Mouse (Mus musculus) bone marrow, adult 2 months (tissue): ENCODE data around the gene Gsg1. TPM values are rescaled to one million over a fixed set of nuclear protein-coding genes. Genes with fewer than 3 reads are reported as not detected.

Experiments
- H3K27ac ChIP-seq: fragments of 200-500 bp; 2 replicates; pipeline ENCODE4 v1.5.1; 2012; ENCODE audit warnings: low read depth, mild to moderate bottlenecking, control low read depth, inconsistent platforms, low read length; ENCODE audit not compliant: control insufficient read depth, poor library complexity, insufficient read depth
- H3K4me1 ChIP-seq: fragments of 200-500 bp; 2 replicates; pipeline ENCODE4 v1.6.1; 2011; ENCODE audit warnings: low read length; ENCODE audit not compliant: control insufficient read depth, insufficient read depth
- H3K4me3 ChIP-seq: fragments of 200-500 bp; replicated peaks from 2 replicates; pipeline ENCODE3; 2011; ENCODE audit warnings: mild to moderate bottlenecking, low read depth, low read length, control low read depth; ENCODE audit not compliant: control insufficient read depth
- CTCF ChIP-seq: fragments of 200-500 bp; IDR thresholded peaks from 2 replicates; pipeline ENCODE4 v1.5.1; 2011; ENCODE audit warnings: low read length, control low read depth; ENCODE audit not compliant: control insufficient read depth, insufficient read depth
- POLR2A ChIP-seq: fragments of 200-500 bp; IDR thresholded peaks from 2 replicates; pipeline ENCODE4 v1.6.1; 2011; ENCODE audit warnings: low read depth, mild to moderate bottlenecking, control low read depth, low read length, borderline replicate concordance; ENCODE audit not compliant: control insufficient read depth
- WGBS: fragments of 180-500 bp; shearing (Covaris S2); methylation state at CpG from one replicate; pipeline ENCODE4 v1.1.7; 2018; 5-methylcytosine and 5-hydroxymethylcytosine counted together
- polyA plus RNA-seq: library from polyadenylated mRNA; stranded (reverse); fragments of >200 nt; gene quantifications from 2 replicates; pipeline ENCODE4 v1.2.4, GENCODE M21; 2011; ENCODE audit warnings: low replicate concordance; ENCODE audit not compliant: missing spikeins, insufficient read depth, insufficient read length

The Gsg1 gene
- polyA plus RNA-seq, 1 experiment = not detected

DNA sequence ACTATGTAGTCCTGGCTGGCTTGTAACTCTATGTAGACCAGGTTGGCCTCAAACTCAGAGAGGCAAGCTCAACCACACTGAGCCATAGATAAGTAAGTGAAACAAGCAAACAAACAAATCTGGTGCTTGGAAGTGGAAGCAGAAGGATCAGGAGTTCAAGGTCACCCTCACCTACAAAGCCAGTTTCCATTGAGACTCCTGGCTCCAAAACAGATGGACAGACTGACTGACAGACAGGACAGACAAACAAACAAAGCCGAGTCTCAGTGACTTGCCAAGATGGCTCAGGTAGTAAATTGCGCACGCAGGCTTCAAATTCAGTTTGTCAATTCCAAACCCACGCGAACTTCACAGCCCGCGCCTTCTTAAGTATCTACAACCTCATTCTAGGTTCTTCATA, 56.7 kb downstream of the Gsg1 start:
- peak overlapping the region; percentile 86 for H3K27ac ChIP-seq
- peak overlapping the region; percentile 76 for H3K4me3 ChIP-seq
- TF ChIP-seq CTCF = no peak
- no peak for TF ChIP-seq POLR2A
- WGBS = 15% methylated on average over 7 of the region's 7 CpGs
- no peaks in the 10 kb centered on the region for H3K4me1 ChIP-seq

DNA sequence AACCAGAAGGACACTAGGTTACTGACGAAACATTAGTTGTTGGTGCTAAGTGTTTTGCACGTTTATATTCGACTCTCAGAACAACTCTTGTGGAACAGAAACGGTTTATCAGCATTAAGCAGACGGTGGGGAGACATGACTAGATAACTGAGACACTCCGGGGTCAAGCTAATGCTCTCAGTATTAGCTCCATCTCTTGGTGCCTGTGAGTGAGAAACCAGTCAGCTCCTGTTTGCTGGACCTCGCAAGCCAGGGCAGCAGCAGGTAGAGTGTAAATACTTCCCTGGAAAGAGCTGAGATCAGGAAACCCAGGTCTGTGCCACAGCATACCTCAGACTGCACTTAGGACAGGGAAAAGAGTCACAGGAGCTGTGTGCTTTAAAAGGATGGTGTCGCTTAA, 57.4 kb downstream of the Gsg1 start:
- TF ChIP-seq POLR2A (0 out of 2 replicates have a peak, but pooled peaks have one; percentile 31), CTCF (no peak)
- WGBS = 66% methylated on average over 8 of the region's 8 CpGs
- Histone ChIP-seq H3K4me3 (peak overlapping the region; percentile 56), H3K4me1 (no peaks in the 10 kb centered on the region), H3K27ac (peak overlapping the region; percentile 86)

DNA sequence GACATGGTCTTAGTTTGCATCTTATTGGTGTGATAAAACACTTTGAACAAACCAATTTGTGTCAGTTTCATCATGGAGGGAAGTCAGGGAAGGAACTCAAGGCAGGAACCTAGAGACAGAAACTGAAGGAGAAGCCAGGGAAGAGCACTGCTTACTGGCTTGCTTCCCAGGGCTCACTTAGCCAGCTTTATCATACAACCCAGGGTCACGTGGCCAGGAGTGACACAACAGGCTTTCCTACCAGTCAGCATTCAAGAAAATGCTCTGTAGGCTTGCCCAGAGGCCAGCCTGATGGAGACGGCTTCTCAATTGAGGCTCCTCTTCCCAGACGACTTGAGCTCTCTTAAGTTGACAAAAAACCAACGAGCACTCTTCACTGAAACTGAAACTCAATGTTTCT, 59.2 kb downstream of the Gsg1 start:
- Histone ChIP-seq H3K4me1 (no peaks in the 10 kb centered on the region; the same call in 1 of the 2 replicates), H3K27ac (peak overlapping the region; percentile 59), H3K4me3 (no peak overlapping the region)
- WGBS = 61% methylated on average over 4 of the region's 4 CpGs
- no peak for TF ChIP-seq CTCF
- TF ChIP-seq POLR2A = no peak

DNA sequence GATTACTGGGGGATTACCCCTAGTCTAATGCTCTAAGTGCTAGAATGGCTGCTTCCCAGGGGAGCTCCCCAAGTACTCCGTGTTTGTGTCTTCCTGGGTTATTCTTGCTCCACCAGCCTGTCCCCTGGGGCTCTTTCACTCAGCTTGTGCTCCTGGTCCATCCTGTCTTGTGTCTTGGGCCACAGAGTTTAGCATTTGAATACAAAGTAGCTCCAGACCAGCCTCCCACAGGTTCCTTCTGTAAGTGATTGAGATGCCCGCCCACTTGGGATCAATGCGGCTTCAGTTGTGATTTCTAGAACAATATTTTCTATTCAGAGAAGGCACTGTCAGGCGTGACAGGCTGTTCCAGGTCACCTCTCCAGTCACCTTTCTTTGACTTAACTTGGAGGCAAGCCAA, 60.4 kb downstream of the Gsg1 start:
- TF ChIP-seq CTCF (no peak), POLR2A (no peak)
- no peak overlapping the region for H3K4me3 ChIP-seq
- 84% methylated on average over 4 of the region's 4 CpGs for WGBS
- no peak overlapping the region for H3K27ac ChIP-seq
- no peaks in the 10 kb centered on the region; the same call in 1 of the 2 replicates for H3K4me1 ChIP-seq

DNA sequence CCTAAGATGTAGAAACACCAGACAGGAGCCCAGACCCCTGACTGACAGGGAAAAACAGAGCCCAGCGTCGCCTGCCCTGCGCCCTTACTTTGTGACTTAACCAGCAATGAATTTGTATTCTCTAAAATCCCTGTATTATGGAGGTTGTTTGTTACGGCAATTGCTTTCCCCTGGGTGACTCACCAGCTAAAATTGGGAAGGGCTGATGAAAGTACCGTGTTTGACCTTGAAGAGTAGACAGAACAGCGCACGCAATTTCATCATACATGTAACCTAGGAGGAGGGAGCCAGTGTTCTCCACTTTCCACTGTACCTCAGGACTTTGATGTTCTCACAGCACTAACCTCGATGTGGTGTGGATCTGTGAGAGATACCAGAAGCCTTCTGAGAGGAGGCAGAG, 61.2 kb downstream of the Gsg1 start:
- Histone ChIP-seq H3K4me3 (no peak overlapping the region), H3K27ac (no peak overlapping the region), H3K4me1 (no peaks in the 10 kb centered on the region; the same call in 1 of the 2 replicates)
- WGBS = 75% methylated on average over 8 of the region's 8 CpGs
- TF ChIP-seq POLR2A (no peak), CTCF (no peak)

GRCm38 (mm10) chr6:135191906-135192305, 62.2 kb downstream of the Gsg1 start:
- 63% methylated on average over 1 of the region's 1 CpGs for WGBS

DNA sequence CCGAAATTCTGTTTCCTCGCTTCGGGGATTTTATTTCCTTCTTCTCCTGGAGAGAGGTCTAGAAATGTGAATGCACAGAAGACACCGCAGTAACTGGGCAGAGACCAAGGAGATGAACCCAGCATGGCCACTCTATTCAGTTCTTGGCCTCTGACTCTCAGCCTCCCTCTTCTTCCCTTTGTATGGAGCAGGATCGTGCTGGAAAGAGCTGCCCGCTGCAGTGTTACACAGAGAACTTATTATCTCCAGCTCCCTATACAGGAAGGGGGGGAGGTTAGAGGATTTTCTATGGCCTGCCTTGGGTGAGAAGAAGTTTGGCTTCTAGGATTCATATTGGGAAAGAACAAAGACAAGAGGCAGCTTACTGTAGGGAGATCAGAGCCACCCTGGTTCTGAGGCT, 64.0 kb downstream of the Gsg1 start:
- Histone ChIP-seq H3K27ac (no peak overlapping the region), H3K4me3 (no peak overlapping the region), H3K4me1 (no peaks in the 10 kb centered on the region; the same call in 1 of the 2 replicates)
- 72% methylated on average over 6 of the region's 6 CpGs for WGBS
- no peak for TF ChIP-seq POLR2A
- no peak for TF ChIP-seq CTCF

More at GRCm38 (mm10) chr6:135191906-135192305, 62.2 kb downstream of the Gsg1 start:
- TF ChIP-seq POLR2A (no peak), CTCF (no peak)
- no peak overlapping the region for H3K4me3 ChIP-seq
- no peaks in the 10 kb centered on the region; the same call in 1 of the 2 replicates for H3K4me1 ChIP-seq
- H3K27ac ChIP-seq = no peak overlapping the region

- no peak overlapping the region for H3K27ac ChIP-seq
Observed at GRCm38 (mm10) chr6:135188629-135189028, 65.5 kb downstream of the Gsg1 start.

More at GRCm38 (mm10) chr6:135188629-135189028, 65.5 kb downstream of the Gsg1 start:
- Histone ChIP-seq H3K4me1 (peaks cover under 1% of the 10 kb centered on the region; the same call in 1 of the 2 replicates), H3K4me3 (no peak overlapping the region)
- 4% methylated on average over 4 of the region's 4 CpGs for WGBS
- TF ChIP-seq POLR2A (no peak), CTCF (no peak)

Other genes starting within 250 kb of the Gsg1 start
- gene Ddx47, start 242.7 kb downstream of the Gsg1 start, polyA plus RNA-seq = 51.5 and 56.9 TPM in 2 replicates
- not detected in 2 replicates for gene Gprc5a, start 188.7 kb downstream of the Gsg1 start, polyA plus RNA-seq
- not detected in 2 replicates for gene Gprc5d, start 136.1 kb downstream of the Gsg1 start, polyA plus RNA-seq
- gene Fam234b, start 56.4 kb downstream of the Gsg1 start, polyA plus RNA-seq = 28.7 and 38.2 TPM in 2 replicates
- 103 and 178 TPM in 2 replicates for gene Hebp1, start 56.3 kb downstream of the Gsg1 start, polyA plus RNA-seq
- gene Pbp2, start 56.1 kb upstream of the Gsg1 start, polyA plus RNA-seq = not detected in 2 replicates
- 4.6 and 23.0 TPM in 2 replicates for gene Emp1, start 108.2 kb upstream of the Gsg1 start, polyA plus RNA-seq